Mouse (Mus musculus) urinary bladder, postnatal 25 days (tissue): ENCODE measurements around the gene Bag2.
A peak's percentile ranks its signal among the peaks of the same experiment; 100 is the strongest.
"Not testable (repeated sequence)": the region's sequence is repeated elsewhere in the genome, so short reads cannot be mapped to it uniquely, and the experiment has no call there.

Experiments used
- DNase-seq: peaks from one replicate; pipeline ENCODE4 v3.0.0; 2022; ENCODE audit warnings: low spot score

Gene Bag2

DNA sequence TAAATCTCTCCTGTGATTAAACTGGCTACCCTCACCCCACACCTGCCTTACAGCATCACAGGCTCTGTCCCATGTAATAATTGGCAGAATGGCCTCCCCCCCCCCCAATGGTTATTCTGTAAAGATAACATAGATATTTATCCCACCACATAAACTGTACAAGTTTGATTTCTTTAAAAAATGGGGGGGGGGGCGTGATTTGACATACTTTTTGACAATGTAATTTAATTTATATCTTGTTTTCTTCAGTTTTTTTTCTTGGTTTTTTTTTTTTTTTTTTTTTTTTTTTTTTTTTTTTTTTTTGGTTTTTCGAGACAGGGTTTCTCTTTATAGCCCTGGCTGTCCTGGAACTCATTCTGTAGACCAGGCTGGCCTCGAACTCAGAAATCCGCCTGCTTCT is 7.9 kb downstream of the Bag2 start:
- not testable (repeated sequence) for DNase-seq

DNA sequence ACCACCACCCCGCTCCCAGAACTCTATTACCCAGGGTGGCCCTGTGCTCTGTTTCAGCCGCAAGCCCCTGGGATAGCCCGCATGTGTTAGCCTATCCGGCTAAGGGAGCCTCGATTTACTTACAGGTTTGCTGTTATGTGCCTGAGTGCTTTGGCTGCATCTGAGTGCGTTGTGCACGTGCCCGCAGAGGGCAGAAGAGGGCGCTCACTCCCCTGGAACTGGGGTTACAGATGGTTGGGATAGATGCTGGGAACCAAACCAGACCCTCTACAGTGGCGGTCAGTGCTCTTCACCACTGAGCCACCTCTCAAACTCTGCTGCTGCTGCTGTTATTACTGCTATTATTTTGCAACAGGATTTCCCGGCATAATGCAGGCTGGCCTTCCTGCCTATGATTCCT is 8.5 kb downstream of the Bag2 start:
- DNase-seq: no peak

DNA sequence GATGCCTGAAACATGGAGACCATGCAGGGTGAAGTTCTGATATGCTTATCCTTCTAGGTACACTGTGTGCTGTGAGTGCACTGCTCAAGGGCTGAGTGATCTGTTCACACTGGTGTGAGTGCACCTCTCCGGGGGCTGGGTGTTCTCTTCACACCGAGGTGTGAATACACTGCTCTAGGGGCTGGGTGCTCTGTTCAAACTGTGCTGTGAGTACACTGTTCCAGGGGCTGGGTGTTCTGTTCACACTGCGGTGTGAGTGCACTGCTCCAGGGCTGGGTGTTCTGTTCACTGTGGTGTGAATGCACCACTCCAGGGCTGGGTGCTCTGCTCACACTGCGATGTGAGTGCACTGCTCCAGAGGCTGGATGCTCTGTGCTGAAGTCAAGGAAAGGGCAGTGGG is 11.7 kb downstream of the Bag2 start:
- DNase-seq: no peak

DNA sequence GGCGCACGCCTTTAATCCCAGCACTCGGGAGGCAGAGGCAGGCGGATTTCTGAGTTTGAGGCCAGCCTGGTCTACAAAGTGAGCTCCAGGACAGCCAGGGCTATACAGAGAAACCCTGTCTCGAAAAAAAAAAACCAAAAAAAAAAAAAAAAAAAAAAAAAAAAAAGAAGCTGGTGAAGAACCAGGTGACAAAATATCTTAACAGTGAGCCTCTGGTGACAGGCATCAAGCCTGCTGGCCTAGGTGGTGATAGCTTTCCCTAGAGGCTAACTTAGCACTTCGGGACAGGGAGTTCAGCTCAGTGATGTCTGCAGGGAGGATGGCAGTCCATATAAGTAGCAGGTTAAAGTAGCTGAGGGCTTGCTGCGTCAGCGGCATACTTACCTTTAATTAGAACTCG is 12.8 kb downstream of the Bag2 start:
- DNase-seq: not testable (repeated sequence)

DNA sequence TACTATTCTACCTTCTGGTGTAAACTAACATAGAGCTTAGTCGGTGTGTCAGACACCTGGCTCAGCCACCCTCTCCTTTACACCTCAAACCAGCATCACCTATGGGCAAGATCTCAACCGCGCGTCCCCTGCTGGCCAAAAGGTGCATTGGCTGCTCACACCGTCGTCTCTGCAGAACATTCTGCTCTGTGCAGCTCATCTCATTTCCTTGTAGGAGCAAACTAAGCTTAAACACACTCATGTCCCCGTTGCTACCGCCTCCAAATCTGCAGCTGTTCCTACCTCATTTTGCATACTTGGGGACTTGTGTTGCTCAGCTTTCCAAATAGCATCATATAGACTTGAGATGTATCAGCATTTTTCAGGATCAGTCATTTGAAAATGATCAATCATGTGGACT is 14.7 kb downstream of the Bag2 start:
- no peak for DNase-seq

DNA sequence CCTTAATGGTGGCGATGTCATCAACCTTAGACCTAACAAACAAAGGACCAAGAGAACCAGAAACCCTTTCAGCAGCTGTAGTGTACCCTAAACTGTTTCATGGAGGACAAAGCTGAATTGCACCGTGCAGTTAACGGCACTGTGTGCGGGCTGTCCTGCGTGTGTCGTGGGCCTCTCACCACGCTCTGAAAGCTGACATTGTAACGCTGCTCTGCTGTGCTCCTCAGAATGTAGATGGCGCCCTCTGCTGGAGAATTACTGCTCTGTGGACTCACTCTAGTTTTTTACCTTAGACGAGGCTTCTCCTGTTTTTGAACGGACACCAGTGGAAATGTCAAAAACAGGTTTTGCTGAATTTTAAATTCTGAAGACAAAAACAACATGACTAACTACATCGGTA is 18.3 kb downstream of the Bag2 start:
- DNase-seq: peak; percentile 84

DNA sequence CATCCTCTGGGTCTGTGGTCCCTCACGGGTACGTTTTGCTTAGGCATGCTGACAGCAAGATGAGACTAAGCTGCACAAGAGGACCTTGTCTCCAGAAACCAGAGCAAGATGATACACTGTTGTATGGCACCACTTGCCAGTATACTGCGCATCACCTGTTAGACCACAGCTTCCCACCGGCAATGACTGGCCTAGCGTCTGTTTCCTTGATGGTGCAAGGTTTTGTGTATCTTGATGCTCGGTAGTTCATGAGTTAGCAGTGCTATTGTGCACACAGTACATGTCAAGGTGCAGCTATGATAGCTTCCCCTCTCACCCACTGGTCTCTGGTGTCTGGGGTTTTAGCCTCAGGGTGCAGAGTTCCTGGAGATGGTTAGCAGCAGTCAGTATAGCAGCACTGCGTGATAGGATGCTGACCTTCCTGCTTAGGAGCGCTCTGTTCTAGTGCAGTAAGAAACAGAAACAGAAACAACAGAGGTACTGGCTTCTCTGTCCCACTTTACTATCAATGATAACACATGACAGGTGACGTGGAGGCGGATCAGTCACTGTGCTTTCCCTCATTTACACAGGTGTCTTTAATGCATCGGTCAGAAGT is 18.8 kb downstream of the Bag2 start:
- DNase-seq: no peak

DNA sequence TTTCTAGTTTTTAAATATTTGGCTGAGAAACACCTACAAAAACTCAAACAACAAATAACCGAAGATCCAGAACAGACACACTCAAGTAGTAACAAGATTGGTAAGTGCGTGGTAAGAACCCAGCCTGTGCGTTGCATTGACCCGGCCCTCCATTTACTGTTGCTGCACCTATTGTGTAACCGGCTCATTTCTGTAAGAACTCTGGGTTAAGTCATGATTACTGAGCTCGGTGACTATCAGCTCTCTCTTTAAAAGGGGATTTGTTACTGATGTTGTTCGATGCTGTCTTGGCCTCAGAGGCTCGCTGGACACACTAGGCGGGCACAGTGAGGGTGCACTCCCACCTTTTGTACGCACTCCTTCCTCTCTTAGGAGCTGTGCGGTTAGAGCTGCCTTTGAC is 19.3 kb downstream of the Bag2 start:
- DNase-seq: no peak

DNA sequence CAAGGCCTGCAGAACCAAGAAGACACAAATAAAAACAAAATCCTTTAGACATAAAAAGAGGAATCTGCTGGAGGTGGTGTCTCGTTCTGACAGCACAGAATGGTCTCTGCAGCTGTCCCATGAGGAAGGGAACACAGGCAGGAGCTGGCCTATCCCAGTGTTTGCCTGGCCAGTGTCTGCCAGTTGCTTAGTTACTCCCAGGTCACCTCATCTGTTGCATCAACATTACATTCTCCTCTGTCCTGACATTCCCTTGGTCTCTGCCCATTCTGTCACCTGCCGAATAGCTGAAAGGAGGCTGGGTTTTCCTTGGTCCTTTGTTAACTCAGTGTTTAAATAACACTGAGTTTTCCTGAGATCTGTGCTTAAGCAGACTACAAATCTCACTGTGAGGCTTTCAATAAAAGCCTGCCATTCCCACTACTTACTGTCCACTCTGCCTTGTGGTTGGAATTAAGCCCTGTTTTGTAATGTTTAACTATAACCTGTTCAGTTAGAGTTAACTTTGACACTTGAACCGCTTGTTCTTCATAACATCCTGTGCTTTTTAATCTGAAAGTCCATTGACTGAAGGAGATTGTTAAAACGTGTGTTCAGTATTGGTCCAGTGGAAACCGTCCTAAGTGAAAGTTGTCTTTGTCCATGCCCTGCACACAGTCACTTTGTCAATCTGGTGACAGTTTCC is 23.5 kb downstream of the Bag2 start:
- no peak for DNase-seq

DNA sequence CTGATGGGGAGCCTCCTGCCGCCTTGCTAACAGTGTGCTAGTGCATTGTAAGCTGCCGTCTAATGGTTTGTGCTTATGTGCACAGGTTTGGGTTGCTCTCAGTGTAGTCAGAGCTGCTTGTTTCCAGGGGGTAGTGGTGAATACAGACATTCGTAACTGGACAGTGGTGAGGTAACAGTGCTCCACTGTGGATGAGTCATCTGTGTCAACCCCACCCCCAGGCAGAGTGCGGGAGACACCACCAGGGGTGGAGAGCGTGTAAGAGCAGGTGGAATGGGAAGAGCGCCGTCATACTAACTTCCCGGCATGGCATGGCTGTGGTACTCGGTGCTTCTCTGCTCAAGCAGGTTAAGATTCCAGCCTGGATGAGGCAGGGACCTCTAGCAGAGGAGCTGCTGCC is 24.6 kb downstream of the Bag2 start:
- no peak for DNase-seq

DNA sequence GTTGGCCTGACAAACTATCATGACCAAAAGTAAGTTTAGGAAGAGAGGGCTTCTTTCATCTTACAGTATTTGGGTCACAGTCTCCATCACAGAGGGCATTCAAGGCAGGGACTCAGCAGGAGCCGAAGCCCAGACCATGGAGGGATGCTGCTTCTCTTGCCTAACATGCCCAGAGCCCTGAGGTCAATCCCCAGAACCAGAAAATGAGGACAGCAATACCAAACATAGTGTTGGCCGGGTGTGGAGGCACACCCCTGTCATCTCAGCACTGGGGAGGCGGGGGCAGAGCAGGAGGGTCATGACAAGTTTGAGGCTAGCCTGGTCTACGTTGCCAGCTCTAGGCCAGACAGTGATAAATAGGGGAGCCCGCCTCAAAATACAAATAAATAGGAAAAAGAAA is 32.5 kb downstream of the Bag2 start:
- DNase-seq: no peak

DNA sequence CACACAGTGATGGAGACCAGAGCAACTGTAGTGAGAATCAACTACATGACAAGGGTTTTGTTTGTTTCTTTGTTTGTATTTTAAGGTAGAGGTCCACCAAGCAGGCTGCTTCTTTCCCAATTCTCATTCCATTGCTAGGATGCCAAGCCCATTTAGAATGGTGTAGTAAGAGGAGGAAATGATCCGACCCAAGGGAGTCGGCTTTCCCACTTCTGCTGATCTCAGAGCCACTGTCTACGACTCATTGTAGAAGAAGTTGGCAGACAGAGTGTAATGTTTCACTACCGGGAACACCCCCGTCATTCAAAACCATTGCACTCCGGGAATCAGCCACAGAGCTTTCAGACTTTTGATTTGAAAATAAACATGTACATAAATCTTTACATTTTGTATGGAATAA is 33.1 kb downstream of the Bag2 start:
- no peak for DNase-seq

DNA sequence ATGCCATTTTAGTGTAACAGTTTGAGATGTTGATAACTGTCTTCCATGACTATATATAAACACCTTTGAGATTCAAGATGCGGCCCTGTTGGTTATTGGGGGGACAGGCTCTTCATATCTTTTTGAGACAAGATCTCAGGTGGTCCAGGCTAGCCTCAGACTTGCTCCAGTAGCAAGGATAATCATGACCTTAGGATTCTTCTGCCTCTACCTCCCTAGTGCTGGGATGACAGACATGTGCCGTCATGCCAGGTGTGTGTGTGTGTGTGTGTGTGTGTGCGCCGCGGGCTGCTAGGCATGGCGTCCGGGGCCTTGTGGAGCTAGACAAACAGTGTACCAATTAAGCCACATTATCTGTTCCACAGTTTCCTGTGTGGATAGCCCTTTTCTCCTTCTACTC is 36.6 kb downstream of the Bag2 start:
- no peak for DNase-seq

DNA sequence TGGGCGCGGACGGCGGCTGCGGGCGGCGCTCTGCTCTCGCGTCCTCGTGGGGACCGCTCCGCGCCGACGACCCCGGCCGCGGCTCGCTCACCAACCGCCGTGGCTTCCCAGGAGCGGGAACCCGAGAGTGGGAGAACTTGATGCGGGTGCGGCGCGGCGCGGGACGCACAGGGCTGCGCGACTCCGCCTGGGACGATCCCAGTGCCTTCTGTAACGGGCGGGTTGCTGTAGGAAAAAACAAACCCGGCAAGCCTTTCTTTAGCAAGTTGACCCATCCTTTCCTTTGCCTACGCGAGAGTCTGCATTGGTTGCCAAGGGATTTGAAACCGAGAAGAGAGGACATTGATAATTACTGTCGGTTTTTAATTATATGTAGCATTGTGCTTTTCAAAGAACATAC is 37.4 kb downstream of the Bag2 start:
- DNase-seq: no peak

DNA sequence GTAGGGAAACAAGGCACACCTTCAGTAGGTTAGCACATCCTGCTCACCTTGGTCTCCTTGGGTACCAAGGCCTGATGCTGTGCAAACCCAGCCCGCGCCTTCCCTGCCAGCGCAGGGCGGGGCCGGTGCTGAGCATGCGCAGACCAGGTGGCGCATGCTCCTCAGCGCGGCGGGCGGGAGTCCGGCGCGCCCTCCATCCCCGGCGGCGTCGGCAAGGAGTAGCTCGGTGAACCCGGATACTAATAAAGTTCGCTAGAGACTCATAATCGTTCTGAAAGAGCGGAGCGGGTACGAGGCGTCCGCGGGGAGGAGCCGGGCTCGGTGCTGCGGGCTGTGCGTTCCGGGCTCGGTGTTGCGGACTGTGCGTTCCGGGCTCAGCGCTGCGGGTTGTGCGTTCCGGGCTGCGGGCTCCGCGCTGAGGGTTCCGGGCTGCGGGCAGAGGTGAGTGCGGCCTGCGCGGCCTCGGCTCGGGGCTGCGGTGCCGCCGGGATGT is 37.8 kb downstream of the Bag2 start, which contains the start of gene Rab23:
Rab23 (plus strand) TSS at position 155 of the 493 bp plus-strand sequence.
- peak; percentile 80 for DNase-seq

DNA sequence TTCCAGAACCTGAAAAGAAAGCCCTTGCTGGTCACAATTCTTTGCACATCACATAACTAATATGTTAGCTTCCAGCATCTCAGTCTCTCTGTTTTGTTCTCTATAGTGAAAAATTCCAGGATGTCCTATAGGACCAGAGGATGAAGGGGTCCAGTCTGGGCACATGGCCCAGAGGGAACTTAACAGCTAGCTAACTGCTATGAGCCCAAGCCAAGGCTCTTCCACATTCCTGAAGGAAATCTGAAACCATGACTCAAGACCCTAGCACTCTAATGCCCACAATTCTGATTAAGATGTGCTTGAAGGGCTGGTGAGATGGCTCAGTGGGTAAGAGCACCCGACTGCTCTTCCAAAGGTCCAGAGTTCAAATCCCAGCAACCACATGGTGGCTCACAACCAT is 40.0 kb downstream of the Bag2 start:
- no peak for DNase-seq

DNA sequence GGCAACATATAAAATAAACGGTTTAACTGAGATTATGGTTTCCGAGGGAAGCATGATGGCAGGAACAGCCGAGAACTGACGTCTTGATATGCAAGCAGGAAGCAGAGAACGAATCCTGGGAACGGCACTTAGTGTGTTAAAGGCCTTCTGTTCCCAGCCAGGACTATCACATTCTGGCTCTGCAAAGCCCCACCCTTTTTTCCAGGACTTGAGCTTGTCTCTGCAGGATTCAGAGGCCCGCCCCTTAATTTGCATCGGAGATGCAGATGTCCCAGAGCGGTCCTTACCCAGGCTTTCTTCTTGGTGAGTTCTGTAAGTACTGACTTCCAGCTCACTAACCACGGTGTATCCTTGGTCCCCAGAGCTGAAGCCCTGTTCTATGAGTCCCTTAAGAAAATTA is 42.8 kb downstream of the Bag2 start:
- DNase-seq: no peak

DNA sequence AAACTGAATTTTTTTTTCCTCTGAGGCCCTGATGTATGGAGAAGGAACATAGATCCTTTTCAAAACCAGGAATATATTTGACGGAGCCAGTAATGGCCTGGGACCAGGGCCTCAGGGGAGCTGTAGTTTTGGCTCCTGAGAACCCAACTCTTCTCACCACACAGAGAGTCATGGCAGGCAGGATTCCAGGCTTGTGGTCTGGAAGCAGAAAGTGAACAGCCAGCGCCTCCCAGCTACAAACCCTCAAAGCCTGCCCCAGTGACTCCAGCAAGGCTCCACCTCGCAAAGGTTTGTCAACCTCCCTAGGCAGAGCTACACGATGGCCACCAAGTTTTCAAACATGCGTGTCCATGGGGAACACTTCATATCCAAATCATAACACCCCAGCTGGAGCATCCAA is 45.6 kb downstream of the Bag2 start:
- DNase-seq: no peak

DNA sequence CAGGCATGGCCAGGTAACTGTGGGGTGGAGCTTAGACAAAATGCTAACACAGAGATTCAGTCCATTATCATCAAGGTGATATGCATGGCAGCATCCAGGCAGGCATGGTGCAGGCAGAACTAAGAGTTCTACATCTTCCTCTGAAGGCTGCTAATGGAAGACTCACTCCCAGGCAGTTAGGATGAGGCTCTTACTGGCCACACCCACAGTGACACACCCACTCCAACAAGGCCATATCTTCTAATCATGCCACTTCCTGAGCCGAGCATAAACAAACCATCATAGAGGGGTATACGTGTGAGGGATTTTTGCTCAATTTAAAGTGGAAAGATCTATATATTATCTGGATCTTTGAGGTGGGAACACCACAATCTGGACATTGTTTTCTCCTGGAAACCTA is 48.0 kb downstream of the Bag2 start:
- no peak for DNase-seq

DNA sequence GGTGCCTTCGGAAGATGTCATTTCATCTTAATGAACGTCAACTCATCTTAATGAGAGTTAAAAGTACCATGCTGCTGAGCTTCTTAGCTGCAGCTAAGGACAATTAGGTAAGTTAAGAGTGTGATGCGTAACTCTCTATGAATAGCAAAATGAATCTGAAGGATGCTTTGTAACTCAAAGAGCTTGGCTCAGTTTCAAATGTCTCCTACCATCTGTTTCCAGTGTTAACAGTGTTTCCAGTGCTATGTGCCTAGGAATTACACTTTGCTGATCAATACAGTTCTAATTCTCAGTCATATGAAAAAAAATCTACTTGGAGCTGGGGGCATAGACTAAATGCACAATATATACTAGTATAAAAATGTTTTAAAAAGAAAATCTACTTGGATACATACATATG is 56.4 kb downstream of the Bag2 start:
- DNase-seq: no peak

DNA sequence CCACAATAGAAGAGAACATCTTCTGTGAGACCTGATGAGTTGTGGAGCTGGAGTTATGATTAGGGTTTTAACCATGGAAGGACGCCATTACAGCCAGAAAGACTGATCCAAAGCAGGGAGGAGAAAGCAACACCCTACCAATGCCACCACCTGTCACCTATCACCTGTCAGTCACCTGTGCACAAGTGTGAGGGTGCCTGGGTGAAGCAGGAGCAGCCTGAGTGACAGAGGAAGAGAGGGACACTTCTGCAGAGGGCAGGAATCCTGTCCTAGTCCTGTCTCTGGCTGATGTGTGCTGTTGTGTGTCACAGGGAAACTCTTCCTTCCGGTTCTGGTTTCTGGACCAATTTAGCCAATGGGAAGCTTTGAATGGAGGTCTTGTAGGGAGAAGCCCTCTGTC is 61.6 kb downstream of the Bag2 start:
- DNase-seq: no peak
